Mouse (Mus musculus): Measurements from ENCODE around the gene Smoc2. TPM values are rescaled to one million over a fixed set of nuclear protein-coding genes. Genes with fewer than 3 reads are reported as not detected.

The Smoc2 gene
- total and polyA plus RNA-seq, 2 experiments from 2014 or later: 8.6 to 10.4 TPM

GRCm38 (mm10) chr17:14239960-14240359 lies 39.3 kb upstream of the Smoc2 start:
- 75% methylated on average over 10 of the region's 10 CpGs for WGBS

GRCm38 (mm10) chr17:14242634-14243033 lies 36.7 kb upstream of the Smoc2 start:
- DNase-seq (ENCODE audit: low spot score) (no peak), ATAC-seq (no peak)
- Histone ChIP-seq H3K27ac (no peak overlapping the region), H3K9me3 (ENCODE audit: low read length) (no peaks in the 10 kb centered on the region), H3K27me3 (ENCODE audit: insufficient read depth, low read length) (no peaks in the 10 kb centered on the region), H3K4me2 (ENCODE audit: low read depth, low read length) (no peak overlapping the region), H3K4me3 (ENCODE audit: low read length) (no peak overlapping the region), H3K9ac (replicated peaks; ENCODE audit: low read length) (no peak overlapping the region), H3K36me3 (ENCODE audit: insufficient read depth, low read length) (no peaks in the 10 kb centered on the region), H3K4me1 (ENCODE audit: insufficient read depth, low read length) (no peaks in the 10 kb centered on the region)
- WGBS: 93% methylated on average over 8 of the region's 8 CpGs
- TF ChIP-seq CTCF (IDR thresholded peaks at IDR 0.05; ENCODE audit: low read depth): no peak

More at GRCm38 (mm10) chr17:14239960-14240359, 39.3 kb upstream of the Smoc2 start:
- H3K4me3 ChIP-seq (ENCODE audit: low read length): no peak overlapping the region
- no peaks in the 10 kb centered on the region for H3K27me3 ChIP-seq (ENCODE audit: insufficient read depth, low read length)
- no peak overlapping the region for H3K9ac ChIP-seq (replicated peaks; ENCODE audit: low read length)
- DNase-seq (ENCODE audit: low spot score) (no peak), ATAC-seq (no peak)
- H3K27ac ChIP-seq: no peak overlapping the region
- H3K36me3 ChIP-seq (ENCODE audit: insufficient read depth, low read length): no peaks in the 10 kb centered on the region
- H3K4me1 ChIP-seq (ENCODE audit: insufficient read depth, low read length): no peaks in the 10 kb centered on the region
- TF ChIP-seq CTCF (IDR thresholded peaks at IDR 0.05; ENCODE audit: low read depth): no peak
- no peak overlapping the region for H3K4me2 ChIP-seq (ENCODE audit: low read depth, low read length)
- no peaks in the 10 kb centered on the region for H3K9me3 ChIP-seq (ENCODE audit: low read length)

GRCm38 (mm10) chr17:14244195-14244965 lies 34.9 kb upstream of the Smoc2 start:
- peak; percentile 79 for DNase-seq (ENCODE audit: low spot score)
- H3K4me2 ChIP-seq (ENCODE audit: low read depth, low read length): no peak overlapping the region
- H3K4me1 ChIP-seq (ENCODE audit: insufficient read depth, low read length): no peaks in the 10 kb centered on the region
- ATAC-seq: peak; percentile 77
- no peaks in the 10 kb centered on the region for H3K27me3 ChIP-seq (ENCODE audit: insufficient read depth, low read length)
- no peak for TF ChIP-seq CTCF (IDR thresholded peaks at IDR 0.05; ENCODE audit: low read depth)
- no peaks in the 10 kb centered on the region for H3K36me3 ChIP-seq (ENCODE audit: insufficient read depth, low read length)
- 54% methylated on average over 11 of the region's 11 CpGs for WGBS
- H3K4me3 ChIP-seq (ENCODE audit: low read length): no peak overlapping the region
- H3K9me3 ChIP-seq (ENCODE audit: low read length): no peaks in the 10 kb centered on the region
- no peak overlapping the region for H3K27ac ChIP-seq
- H3K9ac ChIP-seq (replicated peaks; ENCODE audit: low read length): no peak overlapping the region

GRCm38 (mm10) chr17:14246266-14246665 lies 33.0 kb upstream of the Smoc2 start:
- Histone ChIP-seq H3K9ac (replicated peaks; ENCODE audit: low read length) (no peak overlapping the region), H3K27me3 (ENCODE audit: insufficient read depth, low read length) (no peaks in the 10 kb centered on the region), H3K9me3 (ENCODE audit: low read length) (no peaks in the 10 kb centered on the region), H3K4me2 (ENCODE audit: low read depth, low read length) (no peak overlapping the region), H3K27ac (no peak overlapping the region), H3K36me3 (ENCODE audit: insufficient read depth, low read length) (no peaks in the 10 kb centered on the region), H3K4me1 (ENCODE audit: insufficient read depth, low read length) (no peaks in the 10 kb centered on the region), H3K4me3 (ENCODE audit: low read length) (no peak overlapping the region)
- TF ChIP-seq CTCF (IDR thresholded peaks at IDR 0.05; ENCODE audit: low read depth): no peak
- ATAC-seq: no peak
- 82% methylated on average over 2 of the region's 2 CpGs for WGBS
- no peak for DNase-seq (ENCODE audit: low spot score)

GRCm38 (mm10) chr17:14247931-14248330 lies 31.4 kb upstream of the Smoc2 start:
- H3K4me1 ChIP-seq (ENCODE audit: insufficient read depth, low read length): no peaks in the 10 kb centered on the region
- no peaks in the 10 kb centered on the region for H3K9me3 ChIP-seq (ENCODE audit: low read length)
- TF ChIP-seq CTCF (IDR thresholded peaks at IDR 0.05; ENCODE audit: low read depth): no peak
- no peaks in the 10 kb centered on the region for H3K36me3 ChIP-seq (ENCODE audit: insufficient read depth, low read length)
- H3K4me2 ChIP-seq (ENCODE audit: low read depth, low read length): no peak overlapping the region
- 80% methylated on average over 8 of the region's 8 CpGs for WGBS
- H3K27me3 ChIP-seq (ENCODE audit: insufficient read depth, low read length): no peaks in the 10 kb centered on the region
- H3K9ac ChIP-seq (replicated peaks; ENCODE audit: low read length): no peak overlapping the region
- DNase-seq (ENCODE audit: low spot score) (peak; percentile 35), ATAC-seq (no peak)
- no peak overlapping the region for H3K4me3 ChIP-seq (ENCODE audit: low read length)
- H3K27ac ChIP-seq: no peak overlapping the region

- 66% methylated on average over 4 of the region's 4 CpGs for WGBS
- TF ChIP-seq CTCF (IDR thresholded peaks at IDR 0.05; ENCODE audit: low read depth): no peak
- Histone ChIP-seq H3K4me3 (ENCODE audit: low read length) (no peak overlapping the region), H3K9ac (replicated peaks; ENCODE audit: low read length) (no peak overlapping the region), H3K27ac (no peak overlapping the region), H3K27me3 (ENCODE audit: insufficient read depth, low read length) (no peaks in the 10 kb centered on the region), H3K36me3 (ENCODE audit: insufficient read depth, low read length) (no peaks in the 10 kb centered on the region), H3K9me3 (ENCODE audit: low read length) (no peaks in the 10 kb centered on the region), H3K4me1 (ENCODE audit: insufficient read depth, low read length) (no peaks in the 10 kb centered on the region), H3K4me2 (ENCODE audit: low read depth, low read length) (no peak overlapping the region)
- ATAC-seq (no peak), DNase-seq (ENCODE audit: low spot score) (no peak)
These were observed 29.7 kb upstream of the Smoc2 start for GRCm38 (mm10) chr17:14249595-14249994.

- 75% methylated on average over 8 of the region's 8 CpGs for WGBS
- ATAC-seq: no peak
These were observed 28.9 kb upstream of the Smoc2 start for GRCm38 (mm10) chr17:14250401-14250800.

More at GRCm38 (mm10) chr17:14250401-14250800, 28.9 kb upstream of the Smoc2 start:
- Histone ChIP-seq H3K4me2 (ENCODE audit: low read depth, low read length) (no peak overlapping the region), H3K27me3 (ENCODE audit: insufficient read depth, low read length) (no peaks in the 10 kb centered on the region), H3K9me3 (ENCODE audit: low read length) (no peaks in the 10 kb centered on the region), H3K4me1 (ENCODE audit: insufficient read depth, low read length) (no peaks in the 10 kb centered on the region), H3K9ac (replicated peaks; ENCODE audit: low read length) (no peak overlapping the region), H3K27ac (no peak overlapping the region), H3K36me3 (ENCODE audit: insufficient read depth, low read length) (no peaks in the 10 kb centered on the region), H3K4me3 (ENCODE audit: low read length) (no peak overlapping the region)
- no peak for TF ChIP-seq CTCF (IDR thresholded peaks at IDR 0.05; ENCODE audit: low read depth)
- no peak for DNase-seq (ENCODE audit: low spot score)
